Mouse (Mus musculus) kidney, adult 2 months (tissue): ENCODE measurements around the gene Fgf11.

ENCODE experiments used
- CTCF ChIP-seq: fragments of 200-500 bp; conservative IDR thresholded peaks from 2 replicates; pipeline ENCODE4 v1.5.1; 2011; ENCODE audit warnings: low read depth, mild to moderate bottlenecking, control low read depth, low read length, moderate library complexity, mixed read lengths; ENCODE audit not compliant: insufficient read depth, insufficient read length
- POLR2A ChIP-seq: fragments of 200-500 bp; IDR thresholded peaks from one replicate; pipeline ENCODE4 v1.6.1; 2011; ENCODE audit warnings: low read depth, low read length, control low read depth

- TF ChIP-seq POLR2A (no peak), CTCF (no peak)
Observed at GRCm38 (mm10) chr11:69787306-69787705, 14.4 kb downstream of the Fgf11 start.
